Mouse (Mus musculus) cerebellum, postnatal 10 days (tissue): ENCODE results near the gene Nuf2.
A peak's percentile ranks its signal among the peaks of the same experiment; 100 is the strongest.

Source experiments
- DNase-seq, 2 experiments: peaks; one replicate each; pipeline ENCODE4 v3.0.0; 2021; ENCODE audit warnings: mixed read lengths in 2 of 2

Nuf2 gene

GRCm38 (mm10) chr1:169467791-169468190 is 63.5 kb downstream of the Nuf2 start:
- DNase-seq = peak; percentile 53 to 62

- DNase-seq = peak; percentile 95 to 96
Observed at GRCm38 (mm10) chr1:169462386-169463115, 68.7 kb downstream of the Nuf2 start.

DNA sequence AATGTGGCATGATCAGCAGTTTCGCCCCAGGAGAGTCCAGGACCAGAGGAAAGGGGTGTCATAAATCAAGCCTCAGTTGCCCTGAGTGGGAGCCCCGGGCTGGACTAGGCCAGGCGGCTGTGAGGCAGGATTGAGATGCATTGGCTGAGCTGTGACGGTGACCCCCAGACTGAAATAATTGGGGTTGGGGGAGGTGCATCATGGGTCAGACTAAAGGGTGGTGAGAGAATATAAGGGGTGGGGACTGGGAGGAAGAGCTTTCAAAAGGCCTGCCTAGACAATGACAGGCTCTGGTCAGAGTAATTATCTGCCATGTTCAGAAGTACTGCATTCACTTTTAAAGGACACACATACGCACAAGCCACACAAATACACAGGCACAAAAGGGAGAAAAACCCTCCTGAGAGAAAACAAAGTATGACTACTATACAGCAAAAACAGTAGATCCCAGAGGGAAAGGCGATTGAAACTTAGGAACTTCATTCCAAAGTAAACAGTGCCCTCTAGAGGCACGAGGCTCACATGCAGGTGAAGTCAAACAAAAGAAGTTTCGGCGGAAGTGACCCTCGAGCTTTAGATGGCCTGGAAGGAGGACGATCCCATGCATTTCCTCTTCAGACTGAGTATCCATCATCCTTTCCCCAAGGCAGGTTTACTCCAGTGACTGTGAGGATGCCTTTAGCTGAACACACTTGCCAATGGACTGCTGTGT is 72.0 kb downstream of the Nuf2 start:
- DNase-seq = peak; percentile 79 to 86
